Mouse (Mus musculus) stomach, embryonic 16.5 days (tissue): Measurements from ENCODE around the gene Olfr1093. TPM values are rescaled to one million over a fixed set of nuclear protein-coding genes. Genes with fewer than 3 reads are reported as not detected.

ENCODE experiments used
- ATAC-seq: fragments of 200-750 bp; cut with Nextera tagmentation; 2 replicates; pipeline ENCODE4 v1.8.0; 2017; ENCODE audit warnings: moderate number of reproducible peaks, moderate TSS enrichment; ENCODE audit not compliant: insufficient read depth, low FRiP score
- H3K27ac ChIP-seq: fragments of 300-500 bp; sonication (generic); 2 replicates; pipeline ENCODE4 v1.5.1; 2014; ENCODE audit warnings: low read length
- H3K27me3 ChIP-seq: fragments of 300-500 bp; sonication (generic); 2 replicates; pipeline ENCODE4 v1.6.1; 2014; ENCODE audit warnings: low read length, control low read depth, mixed read lengths; ENCODE audit not compliant: control insufficient read depth, insufficient read depth
- H3K36me3 ChIP-seq: fragments of 300-500 bp; sonication (generic); 2 replicates; pipeline ENCODE4 v1.6.1; 2014; ENCODE audit warnings: low read length; ENCODE audit not compliant: control insufficient read depth, insufficient read depth
- H3K4me1 ChIP-seq: fragments of 300-500 bp; sonication (generic); 2 replicates; pipeline ENCODE4 v1.6.1; 2014; ENCODE audit warnings: low read length, control low read depth, mixed read lengths; ENCODE audit not compliant: control insufficient read depth, insufficient read depth
- H3K4me2 ChIP-seq: fragments of 300-500 bp; sonication (generic); 2 replicates; pipeline ENCODE4 v1.6.1; 2014; ENCODE audit warnings: low read depth, low read length, mixed read lengths
- H3K4me3 ChIP-seq: fragments of 300-500 bp; sonication (generic); replicated peaks from 2 replicates; pipeline ENCODE4 v1.5.1; 2014; ENCODE audit warnings: mild to moderate bottlenecking, low read length
- H3K9ac ChIP-seq: fragments of 300-500 bp; sonication (generic); 2 replicates; pipeline ENCODE4 v1.6.1; 2014; ENCODE audit warnings: low read length
- H3K9me3 ChIP-seq: fragments of 300-500 bp; sonication (generic); replicated peaks from 2 replicates; pipeline ENCODE4 v1.6.1; 2016; ENCODE audit warnings: low read length, control low read depth; ENCODE audit not compliant: control insufficient read depth
- WGBS: fragments of 180-500 bp; shearing (Covaris S2); extraction: QIAGEN DNeasy Blood & Tissue Kit; methylation state at CpG from one replicate; pipeline ENCODE4 v1.1.7; 2014; 5-methylcytosine and 5-hydroxymethylcytosine counted together
- polyA plus RNA-seq: library from polyadenylated mRNA; unstranded; fragments of >200 nt; fragmentation: Nextera tagmentation; extraction: Ambion mirVana; gene quantifications from 2 replicates; pipeline ENCODE4 v1.2.1, GENCODE M21; 2015

The Olfr1093 gene
- not detected in 2 replicates for polyA plus RNA-seq

GRCm38 (mm10) chr2:86782179-86782578, at the start of gene Olfr1093:
TSS of gene Olfr1093 (plus strand) at chr2:86782479.
- Histone ChIP-seq H3K36me3 (no peaks in the 10 kb centered on the region), H3K27me3 (no peaks in the 10 kb centered on the region), H3K4me1 (no peaks in the 10 kb centered on the region), H3K9ac (no peak within 1 kb of the TSS), H3K9me3 (no peaks in the 10 kb centered on the region), H3K4me2 (no peak within 1 kb of the TSS), H3K4me3 (no peak within 1 kb of the TSS), H3K27ac (no peak within 1 kb of the TSS)
- ATAC-seq: no peak
- 64% methylated on average over 2 of the region's 2 CpGs for WGBS

- Histone ChIP-seq H3K27me3 (no peaks in the 10 kb centered on the region), H3K4me2 (no peak within 1 kb of the TSS), H3K27ac (no peak within 1 kb of the TSS), H3K36me3 (no peaks in the 10 kb centered on the region), H3K4me1 (no peaks in the 10 kb centered on the region), H3K9ac (no peak within 1 kb of the TSS), H3K9me3 (no peaks in the 10 kb centered on the region), H3K4me3 (no peak within 1 kb of the TSS)
- ATAC-seq: no peak
Measured at GRCm38 (mm10) chr2:86733601-86734000, 48.7 kb upstream of the Olfr1093 start, which contains the start of gene Olfr1089. TSS of gene Olfr1089 (minus strand) at chr2:86733701.

- H3K9me3 ChIP-seq: no peaks in the 10 kb centered on the region
Measured at GRCm38 (mm10) chr2:86758893-86759292, 23.4 kb upstream of the Olfr1093 start, which contains the start of gene Olfr1090. TSS of gene Olfr1090 (minus strand) at chr2:86758993.

GRCm38 (mm10) chr2:86761050-86761449, 21.2 kb upstream of the Olfr1093 start:
- no peaks in the 10 kb centered on the region for H3K36me3 ChIP-seq
- H3K27me3 ChIP-seq: no peaks in the 10 kb centered on the region
- H3K27ac ChIP-seq: no peak overlapping the region
- H3K4me3 ChIP-seq: no peak overlapping the region
- H3K4me1 ChIP-seq: no peaks in the 10 kb centered on the region
- WGBS: 93% methylated on average over 6 of the region's 6 CpGs
- ATAC-seq: no peak
- no peaks in the 10 kb centered on the region for H3K9me3 ChIP-seq
- no peak overlapping the region for H3K4me2 ChIP-seq
- no peak overlapping the region for H3K9ac ChIP-seq

More at GRCm38 (mm10) chr2:86758893-86759292, 23.4 kb upstream of the Olfr1093 start, which contains the start of gene Olfr1090:
- Histone ChIP-seq H3K9ac (no peak within 1 kb of the TSS), H3K27ac (no peak within 1 kb of the TSS), H3K27me3 (no peaks in the 10 kb centered on the region), H3K4me2 (no peak within 1 kb of the TSS), H3K4me1 (no peaks in the 10 kb centered on the region), H3K36me3 (no peaks in the 10 kb centered on the region), H3K4me3 (no peak within 1 kb of the TSS)
- ATAC-seq: no peak
- WGBS: 89% methylated on average over 1 of the region's 1 CpGs

DNA sequence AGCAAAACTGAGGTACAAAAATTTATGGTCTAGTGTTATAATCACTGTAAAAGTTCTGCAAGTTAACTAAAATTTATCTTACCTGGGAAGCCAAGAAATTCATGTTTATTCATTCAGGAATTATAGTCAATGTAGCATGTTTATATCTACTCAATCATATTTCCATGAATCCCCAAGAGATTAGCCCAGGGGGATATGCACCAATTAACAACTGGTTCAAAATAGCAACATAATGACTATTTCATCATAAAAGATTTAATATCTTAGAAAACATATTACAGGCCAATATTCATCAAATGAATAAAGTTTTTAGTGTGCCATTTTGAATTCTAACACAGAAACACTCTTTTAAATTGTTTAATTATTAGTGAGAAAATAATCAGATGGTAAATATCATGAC, 27.6 kb downstream of the Olfr1093 start, which contains the start of gene Olfr141:
Gene Olfr141, minus strand, starts transcription at position 101 of the 400 bp plus-strand sequence.
- ATAC-seq: no peak
- Histone ChIP-seq H3K27ac (no peak within 1 kb of the TSS), H3K4me3 (no peak within 1 kb of the TSS), H3K4me2 (no peak within 1 kb of the TSS), H3K9ac (no peak within 1 kb of the TSS), H3K4me1 (no peaks in the 10 kb centered on the region), H3K27me3 (no peaks in the 10 kb centered on the region), H3K9me3 (no peaks in the 10 kb centered on the region), H3K36me3 (no peaks in the 10 kb centered on the region)

DNA sequence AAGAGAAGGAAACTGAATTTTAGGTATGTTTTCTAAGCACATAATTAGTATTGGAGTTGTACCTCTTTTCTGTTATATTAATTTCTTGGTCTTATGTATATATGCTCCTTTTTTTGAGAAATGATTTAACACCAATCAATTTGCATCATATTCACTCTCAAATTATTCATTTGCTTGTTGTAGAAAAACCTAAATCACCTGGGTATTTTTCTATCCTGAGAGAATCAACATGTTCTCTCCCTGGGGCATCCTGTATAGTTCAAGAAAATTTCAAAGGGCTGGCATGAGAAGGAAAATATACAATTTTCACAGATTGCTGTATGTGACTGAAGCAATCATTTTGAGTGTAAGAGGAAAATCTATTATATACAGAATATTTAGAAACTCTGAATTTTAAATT, 42.1 kb downstream of the Olfr1093 start, which contains the start of gene Olfr1094:
Gene Olfr1094, plus strand, starts transcription at position 301 of the 400 bp plus-strand sequence.
- Histone ChIP-seq H3K9ac (no peak within 1 kb of the TSS), H3K36me3 (no peaks in the 10 kb centered on the region), H3K4me3 (no peak within 1 kb of the TSS), H3K27ac (no peak within 1 kb of the TSS), H3K4me1 (no peaks in the 10 kb centered on the region), H3K9me3 (no peaks in the 10 kb centered on the region), H3K4me2 (no peak within 1 kb of the TSS), H3K27me3 (no peaks in the 10 kb centered on the region)
- no peak for ATAC-seq

Other genes with a start within 250 kb of the Olfr1093 start
- not detected in 2 replicates for gene Olfr1079, start 240.0 kb upstream of the Olfr1093 start, polyA plus RNA-seq
- gene Olfr1080, start 224.2 kb upstream of the Olfr1093 start, polyA plus RNA-seq: not detected in 2 replicates
- not detected in 2 replicates for gene Olfr1082, start 183.5 kb upstream of the Olfr1093 start, polyA plus RNA-seq
- not detected in 2 replicates for gene Olfr1084, start 142.8 kb upstream of the Olfr1093 start, polyA plus RNA-seq
- not detected in 2 replicates for gene Olfr1085, start 120.5 kb upstream of the Olfr1093 start, polyA plus RNA-seq
- gene Olfr1086, start 102.4 kb upstream of the Olfr1093 start, polyA plus RNA-seq: not detected in 2 replicates
- not detected in 2 replicates for gene Olfr1087, start 84.1 kb upstream of the Olfr1093 start, polyA plus RNA-seq
- gene Olfr1089, start 48.8 kb upstream of the Olfr1093 start, polyA plus RNA-seq: not detected in 2 replicates
- gene Olfr1090, start 23.5 kb upstream of the Olfr1093 start, polyA plus RNA-seq: not detected in 2 replicates
- not detected in 2 replicates for gene Olfr141, start 27.5 kb downstream of the Olfr1093 start, polyA plus RNA-seq
- gene Olfr1094, start 42.2 kb downstream of the Olfr1093 start, polyA plus RNA-seq: not detected in 2 replicates
- not detected in 2 replicates for gene Olfr1095, start 69.2 kb downstream of the Olfr1093 start, polyA plus RNA-seq
- gene Gm13723, start 92.3 kb downstream of the Olfr1093 start, polyA plus RNA-seq: not detected in 2 replicates
- gene Olfr1097, start 109.7 kb downstream of the Olfr1093 start, polyA plus RNA-seq: not detected in 2 replicates
- gene Olfr1098, start 142.1 kb downstream of the Olfr1093 start, polyA plus RNA-seq: not detected in 2 replicates
- gene Olfr1099, start 178.2 kb downstream of the Olfr1093 start, polyA plus RNA-seq: not detected in 2 replicates
- not detected in 2 replicates for gene Olfr1100, start 197.5 kb downstream of the Olfr1093 start, polyA plus RNA-seq
- not detected in 2 replicates for gene Olfr1101, start 208.7 kb downstream of the Olfr1093 start, polyA plus RNA-seq
- not detected in 2 replicates for gene Olfr1102, start 215.9 kb downstream of the Olfr1093 start, polyA plus RNA-seq
- gene Olfr1104, start 244.6 kb downstream of the Olfr1093 start, polyA plus RNA-seq: not detected in 2 replicates